Mouse (Mus musculus) ES-E14 (cell line): ENCODE measurements around the gene Ccdc157. TPM values are rescaled to one million over a fixed set of nuclear protein-coding genes. Genes with fewer than 3 reads are reported as not detected.

ENCODE experiments used
- DNase-seq: peaks from one replicate; pipeline ENCODE4 v3.0.0-alpha.2; 2013; ENCODE audit warnings: low read depth, low spot score
- H3K27ac ChIP-seq: 2 replicates; pipeline ENCODE4 v1.5.1; 2012; ENCODE audit warnings: low read depth, mild to moderate bottlenecking, low read length, moderate library complexity, mixed read lengths; ENCODE audit not compliant: poor library complexity, insufficient read depth, severe bottlenecking
- H3K36me3 ChIP-seq: 2 replicates; pipeline ENCODE4 v1.6.1; 2012; ENCODE audit warnings: mild to moderate bottlenecking, low read length, moderate library complexity, mixed read lengths; ENCODE audit not compliant: control insufficient read depth, poor library complexity, insufficient read depth, severe bottlenecking
- H3K4me1 ChIP-seq, 2 experiments: fragments of 150-350 bp in 1 of 2; sonication (generic) in 1 of 2; 2 replicates each; pipeline ENCODE4 v1.6.1; 2012; ENCODE audit warnings: low read length in 2 of 2, mild to moderate bottlenecking in 1 of 2, mixed read lengths in 1 of 2; ENCODE audit not compliant: control insufficient read depth in 2 of 2, insufficient read depth in 2 of 2, poor library complexity in 1 of 2
- H3K4me3 ChIP-seq, 2 experiments: fragments of 150-350 bp in 1 of 2; sonication (generic) in 1 of 2; 2 replicates each; pipeline ENCODE4 v1.5.1; 2012; ENCODE audit warnings: low read length in 2 of 2, low read depth in 1 of 2, mild to moderate bottlenecking in 1 of 2, mixed read lengths in 1 of 2; ENCODE audit not compliant: insufficient read depth in 1 of 2, poor library complexity in 1 of 2, severe bottlenecking in 1 of 2
- H3K9ac ChIP-seq: 2 replicates; pipeline ENCODE4 v1.6.1; 2012; ENCODE audit warnings: low read depth, mild to moderate bottlenecking, low read length, mixed read lengths; ENCODE audit not compliant: poor library complexity, insufficient read depth, severe bottlenecking
- H3K9me3 ChIP-seq: fragments of 150-350 bp; sonication (generic); 2 replicates; pipeline ENCODE4 v1.6.1; 2012; ENCODE audit warnings: low read depth, mild to moderate bottlenecking, low read length; ENCODE audit not compliant: control insufficient read depth, insufficient read depth
- CHD2 ChIP-seq: IDR thresholded peaks from 2 replicates; pipeline ENCODE4 v1.6.1; 2014; ENCODE audit warnings: mild to moderate bottlenecking, low read depth, low read length, inconsistent platforms
- HCFC1 ChIP-seq: IDR thresholded peaks from 2 replicates; pipeline ENCODE4 v1.6.1; 2012; ENCODE audit warnings: low read length, inconsistent platforms, borderline replicate concordance; ENCODE audit not compliant: insufficient read depth
- MAFK ChIP-seq: IDR thresholded peaks from 2 replicates; pipeline ENCODE4 v1.6.1; 2014; ENCODE audit warnings: mild to moderate bottlenecking, low read depth, low read length, inconsistent platforms; ENCODE audit not compliant: insufficient read depth
- ZC3H11A ChIP-seq: IDR thresholded peaks from 2 replicates; pipeline ENCODE4 v1.6.1; 2012; ENCODE audit warnings: low read depth, mild to moderate bottlenecking, inconsistent platforms, low read length, borderline replicate concordance
- ZNF384 ChIP-seq: IDR thresholded peaks from 2 replicates; pipeline ENCODE4 v1.6.1; 2012; ENCODE audit warnings: low read depth, low read length, inconsistent platforms
- in situ Hi-C, 2 experiments: fragments of 600-800 bp; cut with MboI; formaldehyde crosslinking; loops; one replicate each; pipeline ENCODE4 v1.15.1; 2025; ENCODE audit warnings: low sequenced_read_pairs in 2 of 2, inconsistent platforms in 1 of 2; ENCODE audit not compliant: unreplicated experiment in 2 of 2
- total RNA-seq: library from RNA; depleted of rRNA; stranded (reverse); fragments of 300-350 nt; gene quantifications from 2 replicates; pipeline ENCODE4 v1.2.3, GENCODE M21; 2012

Ccdc157 gene
- total RNA-seq, 1 experiment: 4.3 TPM

DNA sequence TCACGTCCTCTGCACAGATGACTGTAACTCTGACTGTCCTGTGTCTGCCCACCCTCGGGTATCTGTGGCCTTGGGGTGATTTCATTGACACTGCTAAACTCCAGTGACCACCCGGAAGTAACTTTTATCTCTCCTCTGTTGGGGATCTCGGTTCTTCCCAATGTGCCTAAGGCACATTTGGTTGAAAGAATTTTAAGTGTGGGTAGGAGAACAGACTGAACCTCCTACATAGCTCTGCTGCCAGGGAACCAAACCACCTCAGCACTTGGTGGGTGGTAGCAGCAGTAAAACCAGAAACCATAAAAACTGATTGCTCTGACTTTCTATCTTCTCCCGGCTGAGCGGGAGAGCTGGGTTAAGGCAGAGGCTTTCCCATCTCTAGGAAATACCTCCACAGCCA lies 54.6 kb downstream of the Ccdc157 start:
- Histone ChIP-seq H3K27ac (no peak overlapping the region), H3K9ac (no peak overlapping the region), H3K4me1 (no peaks in the 10 kb centered on the region), H3K36me3 (peaks cover 3% of the 10 kb centered on the region; the same call in 1 of the 2 replicates), H3K9me3 (no peaks in the 10 kb centered on the region), H3K4me3 (no peak overlapping the region)
- in situ Hi-C loops: no loop called here
- TF ChIP-seq ZNF384 (no peak), MAFK (no peak), CHD2 (no peak), ZC3H11A (no peak), HCFC1 (no peak)
- no peak for DNase-seq

DNA sequence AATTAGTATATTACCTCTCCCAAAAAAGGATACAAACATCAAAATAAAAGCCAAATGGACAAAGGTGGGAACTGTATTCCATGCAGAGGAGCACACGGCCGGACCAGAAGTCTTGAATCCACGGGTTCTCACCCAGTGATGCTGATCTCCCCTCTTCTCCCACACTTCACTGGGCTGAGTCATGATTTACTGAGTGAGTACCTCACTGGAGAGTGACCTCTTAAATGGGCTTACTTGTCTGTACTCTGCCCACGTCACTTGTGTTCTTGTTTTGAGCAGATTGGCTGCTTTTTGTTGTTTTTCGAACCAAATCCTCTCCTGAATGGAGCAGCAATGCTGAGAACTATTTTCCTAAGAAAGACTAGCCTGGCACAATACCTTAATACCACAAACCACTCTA lies 55.1 kb downstream of the Ccdc157 start:
- TF ChIP-seq MAFK (no peak), ZC3H11A (no peak), CHD2 (no peak), HCFC1 (no peak), ZNF384 (no peak)
- Histone ChIP-seq H3K27ac (no peak overlapping the region), H3K4me1 (no peaks in the 10 kb centered on the region), H3K36me3 (peaks cover 3% of the 10 kb centered on the region; the same call in 1 of the 2 replicates), H3K9ac (no peak overlapping the region), H3K4me3 (no peak overlapping the region), H3K9me3 (no peaks in the 10 kb centered on the region)
- no peak for DNase-seq
- in situ Hi-C loops: no loop called here

DNA sequence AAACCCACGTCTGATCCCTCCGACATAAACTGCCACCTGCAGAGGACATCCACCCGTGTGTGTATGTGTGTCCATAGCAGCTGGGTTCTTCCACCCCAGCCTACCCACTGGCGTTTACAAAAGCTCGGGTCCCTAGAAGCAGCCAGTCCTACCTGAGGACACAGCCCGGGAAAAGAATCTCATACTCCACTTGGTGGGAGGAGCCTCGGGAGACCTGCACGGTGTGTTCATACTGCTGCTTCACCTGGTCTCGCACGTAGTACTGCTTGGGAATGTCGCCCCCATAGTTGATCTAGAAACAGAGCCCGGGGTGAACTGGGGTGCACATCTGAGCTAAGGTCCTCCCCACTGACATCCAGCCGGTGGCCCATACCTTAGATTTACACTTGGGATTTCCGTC lies 56.6 kb downstream of the Ccdc157 start:
- Histone ChIP-seq H3K36me3 (peaks cover 3% of the 10 kb centered on the region; the same call in 1 of the 2 replicates), H3K9ac (no peak overlapping the region), H3K4me1 (no peaks in the 10 kb centered on the region), H3K4me3 (no peak overlapping the region), H3K9me3 (no peaks in the 10 kb centered on the region), H3K27ac (no peak overlapping the region)
- no peak for TF ChIP-seq MAFK
- no peak for TF ChIP-seq CHD2
- no peak for TF ChIP-seq ZC3H11A
- TF ChIP-seq HCFC1: no peak
- no peak for TF ChIP-seq ZNF384
- in situ Hi-C loops: no loop called here
- DNase-seq: no peak

DNA sequence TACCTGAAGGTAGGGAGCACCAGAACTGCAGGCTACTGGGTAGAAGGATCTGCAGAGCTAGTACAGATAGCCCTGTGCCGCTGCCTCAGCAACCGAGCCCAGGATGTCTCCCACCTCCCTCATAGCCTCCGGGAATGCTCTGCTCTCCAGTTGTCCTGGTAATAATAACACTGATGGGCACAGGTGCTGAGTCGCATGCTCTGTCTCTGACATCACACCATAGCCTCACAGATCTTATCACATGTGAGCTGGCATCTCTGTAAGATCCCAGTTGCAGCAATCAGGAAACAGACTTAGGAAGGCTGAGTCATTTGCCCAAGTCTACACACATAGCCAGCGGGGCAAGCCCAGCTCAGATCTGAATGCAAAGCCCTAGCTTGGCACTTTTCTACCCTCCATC lies 58.2 kb downstream of the Ccdc157 start:
- no peaks in the 10 kb centered on the region for H3K9me3 ChIP-seq
- H3K27ac ChIP-seq: no peak overlapping the region
- DNase-seq: no peak
- H3K4me3 ChIP-seq: no peak overlapping the region
- H3K9ac ChIP-seq: no peak overlapping the region
- H3K4me1 ChIP-seq: peaks cover 0 to 2% of the 10 kb centered on the region in 2 experiments; a peak in 1 of 4 replicates
- peaks cover 3% of the 10 kb centered on the region; the same call in 1 of the 2 replicates for H3K36me3 ChIP-seq
- in situ Hi-C loops: no loop called here
- TF ChIP-seq HCFC1 (no peak), CHD2 (no peak), MAFK (no peak), ZC3H11A (no peak), ZNF384 (no peak)

DNA sequence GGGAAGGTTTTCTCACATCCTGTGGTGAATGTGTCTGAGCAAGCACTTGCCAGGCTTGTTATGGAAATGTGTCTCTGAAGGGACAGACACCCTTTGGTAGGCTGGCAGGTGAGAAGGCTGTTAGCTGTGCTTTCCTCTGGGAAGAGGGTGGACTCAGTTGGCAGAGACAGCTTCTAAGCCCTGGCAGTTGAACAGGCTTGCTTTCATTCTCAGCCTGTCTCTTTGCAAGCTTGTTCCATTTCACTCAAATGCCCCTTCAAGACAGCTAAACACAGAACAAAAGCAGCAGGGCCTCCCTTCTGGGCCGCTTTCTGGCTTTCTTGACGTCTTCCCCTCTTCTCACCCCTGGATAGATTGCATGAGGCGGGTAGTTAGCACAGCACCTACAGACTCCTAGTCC lies 60.6 kb downstream of the Ccdc157 start:
- no peaks in the 10 kb centered on the region for H3K9me3 ChIP-seq
- in situ Hi-C loops: no loop called here
- peaks cover 0 to 3% of the 10 kb centered on the region in 2 experiments; a peak in 1 of 4 replicates for H3K4me1 ChIP-seq
- peaks cover 3% of the 10 kb centered on the region; the same call in 1 of the 2 replicates for H3K36me3 ChIP-seq
- H3K4me3 ChIP-seq: no peak overlapping the region
- DNase-seq: no peak
- H3K27ac ChIP-seq: no peak overlapping the region
- TF ChIP-seq CHD2: no peak
- TF ChIP-seq MAFK: no peak
- TF ChIP-seq HCFC1: no peak
- H3K9ac ChIP-seq: no peak overlapping the region
